Mouse (Mus musculus) ES-E14 (cell line): Measurements from ENCODE around the gene Stac2.

Experiments used
- CHD2 ChIP-seq: IDR thresholded peaks from 2 replicates; pipeline ENCODE4 v1.6.1; 2014; ENCODE audit warnings: mild to moderate bottlenecking, low read depth, low read length, inconsistent platforms
- HCFC1 ChIP-seq: IDR thresholded peaks from 2 replicates; pipeline ENCODE4 v1.6.1; 2012; ENCODE audit warnings: low read length, inconsistent platforms, borderline replicate concordance; ENCODE audit not compliant: insufficient read depth
- MAFK ChIP-seq: IDR thresholded peaks from 2 replicates; pipeline ENCODE4 v1.6.1; 2014; ENCODE audit warnings: mild to moderate bottlenecking, low read depth, low read length, inconsistent platforms; ENCODE audit not compliant: insufficient read depth
- ZC3H11A ChIP-seq: IDR thresholded peaks from 2 replicates; pipeline ENCODE4 v1.6.1; 2012; ENCODE audit warnings: low read depth, mild to moderate bottlenecking, inconsistent platforms, low read length, borderline replicate concordance
- ZNF384 ChIP-seq: IDR thresholded peaks from 2 replicates; pipeline ENCODE4 v1.6.1; 2012; ENCODE audit warnings: low read depth, low read length, inconsistent platforms

GRCm38 (mm10) chr11:98080450-98080849, 27.2 kb upstream of the Stac2 start:
- TF ChIP-seq ZC3H11A, result no peak
- TF ChIP-seq MAFK, result no peak
- no peak for TF ChIP-seq ZNF384
- TF ChIP-seq CHD2, result no peak
- no peak for TF ChIP-seq HCFC1
